Mouse (Mus musculus) E14TG2a.4 (cell line): ENCODE measurements around the gene Yif1a.
A peak's percentile ranks its signal among the peaks of the same experiment; 100 is the strongest.

Experiments used
- CTCF ChIP-seq: conservative IDR thresholded peaks from 2 replicates; pipeline ENCODE4 v1.5.1; 2014; ENCODE audit warnings: low read length
- NANOG ChIP-seq: IDR thresholded peaks from 2 replicates; pipeline ENCODE4 v1.6.1; 2014; ENCODE audit warnings: borderline replicate concordance, low read length, mixed read lengths
- POU5F1 ChIP-seq: IDR thresholded peaks from 2 replicates; pipeline ENCODE4 v1.6.1; 2014; ENCODE audit warnings: low read length, borderline replicate concordance

- peak; percentile 43 for TF ChIP-seq CTCF
- TF ChIP-seq POU5F1 = no peak
- TF ChIP-seq NANOG = no peak
Measured at GRCm38 (mm10) chr19:5108271-5108575, 19.9 kb downstream of the Yif1a start.
